Mouse (Mus musculus) neural tube, embryonic 14.5 days (tissue): ENCODE data around the gene Reps2. TPM values are rescaled to one million over a fixed set of nuclear protein-coding genes. Genes with fewer than 3 reads are reported as not detected.

Source experiments
- ATAC-seq: fragments of 200-750 bp; cut with Nextera tagmentation; 2 replicates; pipeline ENCODE4 v1.8.0; 2017; ENCODE audit warnings: low read depth, mild to moderate bottlenecking, moderate TSS enrichment, moderate library complexity
- H3K27ac ChIP-seq: fragments of 300-500 bp; sonication (generic); 2 replicates; pipeline ENCODE4 v1.5.1; 2014; ENCODE audit warnings: low read depth, mild to moderate bottlenecking, control low read depth, low read length, moderate library complexity, mixed read lengths
- H3K27me3 ChIP-seq: fragments of 300-500 bp; sonication (generic); 2 replicates; pipeline ENCODE4 v1.6.1; 2014; ENCODE audit warnings: low read length; ENCODE audit not compliant: control insufficient read depth, insufficient read depth
- H3K36me3 ChIP-seq: fragments of 300-500 bp; sonication (generic); 2 replicates; pipeline ENCODE4 v1.6.1; 2014; ENCODE audit warnings: low read length, mixed read lengths; ENCODE audit not compliant: control insufficient read depth, insufficient read depth
- H3K4me1 ChIP-seq: fragments of 300-500 bp; sonication (generic); 2 replicates; pipeline ENCODE4 v1.6.1; 2014; ENCODE audit warnings: low read length; ENCODE audit not compliant: control insufficient read depth, insufficient read depth
- H3K4me2 ChIP-seq: fragments of 300-500 bp; sonication (generic); 2 replicates; pipeline ENCODE4 v1.6.1; 2014; ENCODE audit warnings: mild to moderate bottlenecking, low read depth, low read length, control low read depth
- H3K4me3 ChIP-seq: fragments of 300-500 bp; sonication (generic); 2 replicates; pipeline ENCODE4 v1.5.1; 2014; ENCODE audit warnings: low read depth, low read length, control low read depth, mixed read lengths
- H3K9ac ChIP-seq: fragments of 300-500 bp; sonication (generic); replicated peaks from 2 replicates; pipeline ENCODE4 v1.6.1; 2014; ENCODE audit warnings: low read depth, mild to moderate bottlenecking, control low read depth, low read length, mixed read lengths
- H3K9me3 ChIP-seq: fragments of 300-500 bp; sonication (generic); 2 replicates; pipeline ENCODE4 v1.6.1; 2016; ENCODE audit warnings: low read length; ENCODE audit not compliant: control insufficient read depth
- WGBS: fragments of 180-500 bp; shearing (Covaris S2); extraction: QIAGEN DNeasy Blood & Tissue Kit; methylation state at CpG from one replicate; pipeline ENCODE4 v1.1.7; 2014; 5-methylcytosine and 5-hydroxymethylcytosine counted together
- polyA plus RNA-seq: library from polyadenylated mRNA; unstranded; fragments of >200 nt; fragmentation: Nextera tagmentation; extraction: Ambion mirVana; gene quantifications from 2 replicates; pipeline ENCODE4 v1.2.1, GENCODE M21; 2014

Reps2 gene
- polyA plus RNA-seq, 1 experiment from 2014 or later = 4.0 TPM

DNA sequence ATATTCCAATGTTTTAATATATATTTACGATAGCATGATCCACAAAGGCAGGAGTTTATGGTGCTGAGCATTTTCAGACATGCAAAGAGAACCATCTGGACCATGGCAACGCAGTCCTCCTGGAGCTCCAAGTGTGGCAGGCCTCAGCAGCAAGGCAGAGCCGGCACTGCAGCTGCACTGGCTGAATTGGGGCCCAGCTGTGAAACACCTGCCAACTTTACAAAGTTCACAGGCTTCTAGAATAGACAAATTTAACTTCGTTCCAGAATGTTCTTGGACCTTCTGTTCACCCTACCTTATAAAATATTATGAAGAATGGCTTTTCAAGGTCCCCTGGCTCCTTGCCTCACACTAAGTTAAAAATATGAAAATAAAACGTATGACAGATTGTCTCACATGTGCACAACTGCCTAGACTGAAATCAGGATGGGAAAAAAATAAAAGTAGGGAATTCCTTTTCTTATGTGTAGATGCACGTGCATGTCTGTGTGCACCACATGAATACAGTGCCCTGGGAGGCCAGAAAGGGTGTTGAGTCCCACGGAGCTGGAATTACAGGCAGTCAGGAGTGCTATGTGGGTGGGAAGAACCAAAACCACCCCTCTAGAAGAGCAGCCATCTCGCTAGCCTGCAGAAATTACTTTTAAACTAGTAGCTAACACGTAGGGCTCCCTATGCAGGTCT is 121.5 kb downstream of the Reps2 start:
- no peaks in the 10 kb centered on the region for H3K4me1 ChIP-seq
- H3K9me3 ChIP-seq = no peaks in the 10 kb centered on the region
- WGBS = 45% methylated on average over 9 of the region's 9 CpGs
- ATAC-seq = no peak
- H3K27ac ChIP-seq = no peak overlapping the region
- H3K36me3 ChIP-seq = no peaks in the 10 kb centered on the region
- no peaks in the 10 kb centered on the region; the same call in 1 of the 2 replicates for H3K27me3 ChIP-seq
- no peak overlapping the region for H3K4me2 ChIP-seq
- H3K4me3 ChIP-seq = no peak overlapping the region
- H3K9ac ChIP-seq = no peak overlapping the region

DNA sequence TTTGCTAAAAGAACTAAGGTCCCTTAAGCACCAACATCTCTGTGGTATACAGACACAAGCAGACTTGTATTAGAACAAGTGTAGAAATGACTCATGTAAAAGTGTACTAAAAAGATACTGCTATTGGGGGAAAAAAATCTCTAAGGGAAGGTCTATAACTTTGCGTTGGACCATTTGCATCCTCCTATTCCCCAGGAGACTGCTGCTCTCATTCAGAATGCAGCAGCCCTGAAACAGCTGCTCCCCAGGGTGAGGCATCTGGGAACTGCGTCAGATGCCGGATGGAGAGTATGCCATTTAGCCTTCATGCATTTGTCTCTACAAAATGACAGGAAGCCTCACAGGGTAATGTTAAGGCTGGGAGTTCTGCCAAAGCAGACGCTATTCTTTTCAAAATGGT is 122.3 kb downstream of the Reps2 start:
- Histone ChIP-seq H3K4me3 (no peak overlapping the region), H3K27me3 (no peaks in the 10 kb centered on the region; the same call in 1 of the 2 replicates), H3K4me2 (no peak overlapping the region), H3K36me3 (no peaks in the 10 kb centered on the region), H3K27ac (no peak overlapping the region), H3K9ac (no peak overlapping the region), H3K4me1 (no peaks in the 10 kb centered on the region), H3K9me3 (no peaks in the 10 kb centered on the region)
- peak; percentile 81 for ATAC-seq
- WGBS = 14% methylated on average over 4 of the region's 4 CpGs

DNA sequence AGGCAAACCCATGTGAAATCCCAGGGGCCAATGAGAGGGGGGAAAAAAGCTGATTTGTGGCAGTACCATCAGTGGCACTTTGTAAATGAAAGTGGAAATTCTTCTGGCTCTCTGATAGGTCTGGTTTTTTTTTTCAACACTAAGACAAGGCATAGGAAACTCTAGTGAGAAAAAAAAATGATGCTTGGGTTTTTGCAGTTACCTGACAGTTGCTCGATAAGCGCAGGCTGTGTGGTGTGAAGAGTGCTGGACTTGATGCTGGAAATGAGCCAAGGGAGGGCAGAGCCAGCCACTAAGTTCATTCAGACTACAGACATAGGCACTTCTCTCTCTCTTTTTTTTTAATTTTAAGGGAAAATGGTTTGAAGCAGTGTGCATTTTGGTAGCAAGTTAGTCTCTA is 123.1 kb downstream of the Reps2 start:
- 51% methylated on average over 2 of the region's 2 CpGs for whole genome bisulfite sequencing
- ATAC-seq = no peak
- no peak overlapping the region for H3K27ac ChIP-seq
- H3K9me3 ChIP-seq = no peaks in the 10 kb centered on the region
- no peaks in the 10 kb centered on the region for H3K4me1 ChIP-seq
- H3K4me2 ChIP-seq = no peak overlapping the region
- H3K36me3 ChIP-seq = no peaks in the 10 kb centered on the region
- no peak overlapping the region for H3K9ac ChIP-seq
- H3K27me3 ChIP-seq = no peaks in the 10 kb centered on the region; the same call in 1 of the 2 replicates
- no peak overlapping the region for H3K4me3 ChIP-seq

DNA sequence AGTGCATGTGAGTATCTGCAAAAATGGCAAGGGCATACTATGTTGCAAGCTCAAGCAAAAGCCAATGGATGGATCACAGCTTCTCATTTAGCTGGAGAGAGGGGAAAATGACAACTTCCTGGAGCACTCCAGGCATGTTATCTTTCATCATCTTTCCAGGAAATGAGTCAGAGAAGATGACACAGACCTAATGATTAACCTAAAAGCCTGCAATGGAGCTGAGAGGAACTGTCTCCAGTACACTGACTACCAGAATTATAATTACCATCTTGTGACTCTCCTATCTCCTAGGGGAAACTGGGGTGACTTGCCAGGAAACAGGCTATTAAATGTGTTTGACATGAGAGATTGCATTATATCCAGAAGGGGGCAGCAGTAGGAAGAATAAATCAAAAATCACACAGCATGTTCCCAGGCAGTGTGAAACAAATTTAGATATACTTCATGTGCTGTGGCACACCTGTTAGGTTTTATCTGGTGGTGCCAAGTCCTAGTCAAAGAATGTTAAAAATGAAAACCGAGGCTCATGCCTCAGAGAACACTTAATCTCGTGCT is 132.9 kb downstream of the Reps2 start:
- no peaks in the 10 kb centered on the region for H3K36me3 ChIP-seq
- no peak for ATAC-seq
- no peak overlapping the region for H3K9ac ChIP-seq
- H3K4me3 ChIP-seq = no peak overlapping the region
- H3K4me2 ChIP-seq = no peak overlapping the region
- no peaks in the 10 kb centered on the region for H3K4me1 ChIP-seq
- H3K27ac ChIP-seq = no peak overlapping the region
- no peaks in the 10 kb centered on the region for H3K27me3 ChIP-seq
- no peaks in the 10 kb centered on the region for H3K9me3 ChIP-seq
- 75% methylated on average over 2 of the region's 2 CpGs for WGBS

DNA sequence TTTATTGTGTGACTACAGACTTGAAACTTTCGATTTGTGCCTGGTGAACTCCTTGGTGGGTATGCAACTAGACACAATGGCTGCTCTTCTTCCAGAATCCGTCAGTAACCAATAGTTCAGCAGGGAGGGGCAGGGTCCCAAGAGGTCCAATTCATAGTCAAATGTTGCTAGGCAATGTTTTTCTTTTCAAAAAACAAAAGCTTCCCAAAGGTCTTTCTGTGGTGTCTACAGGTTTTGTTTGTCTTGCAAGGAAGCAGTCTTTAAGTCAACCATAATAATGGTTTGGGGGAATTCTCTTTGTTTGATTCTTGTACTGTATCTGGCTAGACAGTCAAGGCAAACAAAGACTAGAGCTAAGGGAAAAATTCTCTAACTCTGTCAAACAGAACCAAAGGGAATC is 138.3 kb downstream of the Reps2 start:
- H3K9me3 ChIP-seq = no peaks in the 10 kb centered on the region
- H3K4me2 ChIP-seq = no peak overlapping the region
- ATAC-seq = no peak
- H3K36me3 ChIP-seq = no peaks in the 10 kb centered on the region
- 26% methylated on average over 2 of the region's 2 CpGs for WGBS
- H3K9ac ChIP-seq = no peak overlapping the region
- H3K4me1 ChIP-seq = no peaks in the 10 kb centered on the region
- H3K4me3 ChIP-seq = no peak overlapping the region
- H3K27me3 ChIP-seq = no peaks in the 10 kb centered on the region
- H3K27ac ChIP-seq = no peak overlapping the region

DNA sequence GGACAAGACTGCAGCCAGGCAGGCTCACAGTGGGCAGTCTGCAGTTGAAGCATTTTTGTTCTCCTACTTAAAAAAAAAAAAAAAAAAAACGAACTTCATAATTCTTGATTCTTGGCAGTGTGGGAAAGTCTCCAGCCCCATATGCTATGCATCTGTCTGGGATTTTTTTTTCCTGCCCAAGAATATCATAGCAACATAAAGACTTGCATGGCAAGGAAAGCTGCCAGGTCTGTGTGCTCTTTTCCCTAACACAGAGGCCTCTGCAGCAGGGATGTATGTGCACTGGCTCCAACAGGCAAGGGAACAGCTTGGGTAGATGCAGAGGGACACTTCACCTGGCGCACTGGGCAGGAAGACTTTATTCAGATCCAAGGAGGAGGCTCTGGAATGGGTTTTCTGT is 140.0 kb downstream of the Reps2 start:
- no peaks in the 10 kb centered on the region for H3K36me3 ChIP-seq
- no peak overlapping the region for H3K9ac ChIP-seq
- H3K27ac ChIP-seq = no peak overlapping the region
- no peaks in the 10 kb centered on the region for H3K4me1 ChIP-seq
- H3K9me3 ChIP-seq = no peaks in the 10 kb centered on the region
- H3K4me2 ChIP-seq = no peak overlapping the region
- ATAC-seq = no peak
- WGBS = 59% methylated on average over 2 of the region's 2 CpGs
- no peaks in the 10 kb centered on the region for H3K27me3 ChIP-seq
- no peak overlapping the region for H3K4me3 ChIP-seq

DNA sequence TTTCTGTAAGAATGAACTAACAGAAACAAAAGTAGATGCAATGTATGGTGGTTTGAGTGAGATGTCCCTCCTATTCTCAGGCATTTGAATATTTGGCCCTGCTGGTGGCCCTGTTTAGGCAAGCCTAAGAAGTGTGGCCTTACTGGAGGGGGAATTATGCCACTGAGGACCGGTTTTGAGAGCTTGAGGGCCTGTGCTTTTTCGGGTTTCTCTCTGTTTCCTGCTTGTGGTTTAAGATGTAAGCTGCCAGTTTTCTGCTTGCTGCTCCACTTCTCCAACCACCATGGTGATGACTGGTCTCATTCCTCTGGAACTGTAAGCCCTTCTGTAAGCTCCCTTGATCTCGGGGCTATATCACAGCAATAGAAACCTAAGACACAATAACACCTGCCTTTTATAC is 142.5 kb downstream of the Reps2 start:
- Histone ChIP-seq H3K9me3 (no peaks in the 10 kb centered on the region), H3K27ac (no peak overlapping the region), H3K9ac (no peak overlapping the region), H3K4me1 (no peaks in the 10 kb centered on the region), H3K4me3 (no peak overlapping the region), H3K4me2 (no peak overlapping the region), H3K36me3 (no peaks in the 10 kb centered on the region), H3K27me3 (no peaks in the 10 kb centered on the region)
- WGBS = 75% methylated on average over 3 of the region's 3 CpGs
- ATAC-seq = no peak

DNA sequence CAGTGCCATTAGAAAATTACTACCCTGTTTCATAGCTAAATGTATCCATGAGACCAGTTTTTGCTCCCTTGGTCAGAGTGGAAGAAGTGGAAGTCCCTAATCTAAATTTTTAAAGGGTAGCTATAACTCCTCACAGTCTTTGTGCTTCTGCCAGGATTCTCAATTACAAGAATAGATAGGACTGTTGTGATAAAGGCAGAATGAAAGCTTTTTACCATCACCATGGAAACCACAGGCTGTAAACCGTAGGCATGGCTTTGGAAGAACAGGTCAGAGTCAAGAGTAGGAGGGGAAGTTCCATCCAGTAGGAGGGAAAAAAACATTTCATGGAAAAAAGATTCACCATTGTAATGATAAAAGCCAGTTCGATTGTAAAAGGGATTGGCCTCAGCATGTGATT is 147.0 kb downstream of the Reps2 start:
- no peak overlapping the region for H3K9ac ChIP-seq
- no peak overlapping the region for H3K27ac ChIP-seq
- WGBS = 27% methylated on average over 2 of the region's 2 CpGs
- no peak for ATAC-seq
- H3K4me2 ChIP-seq = no peak overlapping the region
- no peak overlapping the region for H3K4me3 ChIP-seq
- no peaks in the 10 kb centered on the region for H3K36me3 ChIP-seq
- no peaks in the 10 kb centered on the region for H3K4me1 ChIP-seq
- no peaks in the 10 kb centered on the region for H3K9me3 ChIP-seq
- no peaks in the 10 kb centered on the region for H3K27me3 ChIP-seq

DNA sequence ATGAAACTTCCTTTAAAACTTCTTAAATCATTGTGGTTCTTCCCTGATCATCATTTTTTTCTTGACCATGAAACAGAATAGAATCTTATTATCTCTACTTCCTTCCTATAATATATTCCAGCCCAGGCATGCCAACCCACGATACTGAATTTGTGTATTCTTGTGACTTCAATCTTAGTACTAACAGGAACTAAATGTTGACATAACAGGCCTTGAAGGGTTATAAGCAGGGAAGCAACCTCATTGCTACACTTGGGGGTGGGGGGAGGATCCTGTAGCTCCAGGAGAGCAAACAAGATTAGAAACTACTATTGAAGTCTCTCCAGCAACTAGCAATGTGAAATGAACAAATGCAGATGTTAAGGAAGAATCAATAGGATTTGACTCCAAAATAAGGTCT is 154.8 kb downstream of the Reps2 start:
- no peaks in the 10 kb centered on the region; the same call in 1 of the 2 replicates for H3K27me3 ChIP-seq
- ATAC-seq = no peak
- no peaks in the 10 kb centered on the region for H3K9me3 ChIP-seq
- H3K4me2 ChIP-seq = no peak overlapping the region
- 90% methylated on average over 1 of the region's 1 CpGs for WGBS
- no peak overlapping the region for H3K27ac ChIP-seq
- no peak overlapping the region for H3K9ac ChIP-seq
- H3K4me1 ChIP-seq = no peaks in the 10 kb centered on the region
- H3K36me3 ChIP-seq = no peaks in the 10 kb centered on the region
- no peak overlapping the region for H3K4me3 ChIP-seq
